Mouse (Mus musculus): ENCODE measurements around the gene Lrrc10. TPM values are rescaled to one million over a fixed set of nuclear protein-coding genes. Genes with fewer than 3 reads are reported as not detected.

Lrrc10 gene
- total and polyA plus RNA-seq, 3 experiments, result 0.18 TPM; not detected in 2

DNA sequence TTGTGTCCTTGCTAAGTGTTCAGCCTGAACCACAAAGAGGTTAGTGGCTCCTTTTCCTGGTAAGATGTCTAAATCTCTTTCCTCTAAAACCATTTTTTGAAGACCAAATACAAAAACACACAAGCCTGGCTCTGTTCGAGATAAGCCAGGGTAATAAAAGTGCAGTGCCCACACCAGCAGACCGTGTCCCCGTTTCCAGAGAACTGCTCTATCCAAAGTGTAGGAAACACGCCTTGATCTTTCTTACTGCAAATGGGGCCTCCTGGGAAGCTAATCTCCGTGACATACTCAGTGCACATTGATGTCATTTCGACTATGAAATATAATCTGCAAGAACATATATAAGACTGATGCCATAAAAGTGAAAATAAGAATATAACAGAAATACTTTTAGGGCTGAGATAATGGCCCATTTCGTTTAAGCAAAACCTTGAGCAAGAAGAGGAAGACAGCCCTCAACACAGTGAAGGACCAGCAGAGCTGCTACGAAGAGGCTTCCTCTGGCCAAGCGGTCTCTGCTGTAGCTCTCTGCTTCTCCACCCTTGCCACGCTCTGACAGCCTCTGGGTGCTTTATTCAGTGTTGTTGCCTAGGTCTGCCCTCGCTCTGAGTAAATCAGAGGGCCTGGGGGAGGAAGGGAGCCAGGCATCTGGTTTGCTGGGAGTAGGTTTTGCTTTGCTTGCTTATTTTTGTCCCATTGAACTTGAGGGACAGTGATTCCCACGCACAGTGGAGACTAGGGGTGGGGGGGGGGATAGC, 39.3 kb upstream of the Lrrc10 start:
- no peaks in the 10 kb centered on the region for H3K36me3 ChIP-seq (ENCODE audit: control insufficient read depth in 1 of 2, insufficient read depth in 2 of 2, low read length in 2 of 2)
- H3K9ac ChIP-seq (ENCODE audit: control insufficient read depth, low read depth, low read length, poor library complexity, severe bottlenecking), result no peak overlapping the region
- DNase-seq (ENCODE audit: low read depth, low spot score), result no peak
- no peaks in the 10 kb centered on the region for H3K4me1 ChIP-seq (ENCODE audit: control insufficient read depth in 1 of 2, insufficient read depth in 2 of 2, low read length in 2 of 2)
- H3K27me3 ChIP-seq (ENCODE audit: control insufficient read depth in 1 of 2, insufficient read depth in 2 of 2, low read length in 2 of 2), result peaks cover 0 to 4% of the 10 kb centered on the region in 2 experiments; a peak in 2 of 4 replicates
- no peak overlapping the region for H3K4me3 ChIP-seq (ENCODE audit: control insufficient read depth in 1 of 2, insufficient read depth in 1 of 2, low read depth in 2 of 2, low read length in 2 of 2)
- TF ChIP-seq USF1 (IDR thresholded peaks at IDR 0.05; ENCODE audit: low read depth, low read length), result no peak
- TF ChIP-seq GABPA (IDR thresholded peaks at IDR 0.05; ENCODE audit: low read depth, low read length), result no peak
- no peak for TF ChIP-seq CHD2 (IDR thresholded peaks at IDR 0.05; ENCODE audit: low read length)
- TF ChIP-seq ETS1 (IDR thresholded peaks at IDR 0.05; ENCODE audit: low read depth, low read length), result no peak
- TF ChIP-seq MXI1 (IDR thresholded peaks at IDR 0.05; ENCODE audit: low read depth, low read length), result no peak
- TF ChIP-seq MAFK (IDR thresholded peaks at IDR 0.05; ENCODE audit: borderline replicate concordance, low read depth, low read length), result no peak
- no peak for TF ChIP-seq ZNF384 (IDR thresholded peaks at IDR 0.05; ENCODE audit: low read depth, low read length)
- no peak for TF ChIP-seq TAL1 (IDR thresholded peaks at IDR 0.05; ENCODE audit: low read length)
- no peak for TF ChIP-seq RCOR1 (IDR thresholded peaks at IDR 0.05; ENCODE audit: low read depth, low read length)
- no peaks in the 10 kb centered on the region for H3K79me2 ChIP-seq (ENCODE audit: control insufficient read depth, insufficient read depth, low read length, poor library complexity)
- no peak overlapping the region for H3K27ac ChIP-seq (ENCODE audit: control insufficient read depth, low read depth, low read length)
- H3K9me3 ChIP-seq (replicated peaks; ENCODE audit: insufficient read depth, low read length), result no peaks in the 10 kb centered on the region

DNA sequence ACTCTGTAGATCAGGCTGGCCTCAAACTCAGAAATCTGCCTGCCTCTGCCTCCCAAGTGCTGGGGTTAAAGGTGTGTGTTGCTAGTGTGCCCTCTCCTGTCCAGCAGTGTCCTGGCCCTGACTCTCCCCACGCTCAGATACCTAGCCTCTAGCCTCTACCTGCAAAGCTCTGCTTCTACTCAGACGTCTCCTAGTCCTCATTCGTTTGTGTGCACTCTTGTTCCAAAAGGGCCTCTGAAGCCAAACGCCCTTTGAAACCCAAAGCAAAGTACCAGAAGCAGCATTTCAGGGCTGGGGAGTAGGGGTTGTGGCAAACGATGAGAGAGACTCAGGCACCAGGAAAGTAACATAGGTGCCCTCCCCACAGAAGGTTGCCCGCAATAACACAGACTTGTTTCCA, 35.5 kb upstream of the Lrrc10 start:
- Histone ChIP-seq H3K9me3 (replicated peaks; ENCODE audit: insufficient read depth, low read length) (no peaks in the 10 kb centered on the region), H3K27me3 (ENCODE audit: control insufficient read depth in 1 of 2, insufficient read depth in 2 of 2, low read length in 2 of 2) (no peaks in the 10 kb centered on the region; a peak in 1 of 4 replicates), H3K36me3 (ENCODE audit: control insufficient read depth in 1 of 2, insufficient read depth in 2 of 2, low read length in 2 of 2) (no peaks in the 10 kb centered on the region), H3K9ac (ENCODE audit: control insufficient read depth, low read depth, low read length, poor library complexity, severe bottlenecking) (no peak overlapping the region), H3K79me2 (ENCODE audit: control insufficient read depth, insufficient read depth, low read length, poor library complexity) (no peaks in the 10 kb centered on the region), H3K27ac (ENCODE audit: control insufficient read depth, low read depth, low read length) (no peak overlapping the region), H3K4me1 (ENCODE audit: control insufficient read depth in 1 of 2, insufficient read depth in 2 of 2, low read length in 2 of 2) (no peaks in the 10 kb centered on the region), H3K4me3 (ENCODE audit: control insufficient read depth in 1 of 2, insufficient read depth in 1 of 2, low read depth in 2 of 2, low read length in 2 of 2) (no peak overlapping the region)
- TF ChIP-seq ZMIZ1 (IDR thresholded peaks at IDR 0.05; ENCODE audit: low read depth, low read length), result no peak
- TF ChIP-seq MAX (IDR thresholded peaks at IDR 0.05; ENCODE audit: low read length), result no peak
- no peak for DNase-seq (ENCODE audit: low read depth, low spot score)

DNA sequence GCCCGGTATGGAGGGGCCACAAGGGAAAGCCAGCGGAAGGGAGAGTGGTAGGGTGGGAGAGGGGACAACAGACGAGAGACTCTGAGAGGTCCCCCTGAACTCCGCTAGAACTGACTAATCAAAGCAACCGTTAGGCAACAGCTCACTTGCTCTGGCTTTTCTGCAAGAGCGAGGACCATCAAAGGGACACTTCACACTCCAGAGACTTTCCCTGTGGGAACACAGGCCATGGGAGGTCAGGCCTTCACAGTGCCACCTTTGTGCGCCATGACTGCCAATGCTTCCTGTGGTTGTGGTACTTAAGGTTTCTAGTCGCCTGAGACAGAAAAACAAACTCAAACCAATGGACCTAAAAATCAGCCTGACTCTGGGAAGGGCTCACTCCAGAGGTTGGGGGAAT, 34.1 kb upstream of the Lrrc10 start:
- Histone ChIP-seq H3K4me3 (ENCODE audit: control insufficient read depth in 1 of 2, insufficient read depth in 1 of 2, low read depth in 2 of 2, low read length in 2 of 2) (no peak overlapping the region), H3K27ac (ENCODE audit: control insufficient read depth, low read depth, low read length) (no peak overlapping the region), H3K36me3 (ENCODE audit: control insufficient read depth in 1 of 2, insufficient read depth in 2 of 2, low read length in 2 of 2) (no peaks in the 10 kb centered on the region), H3K27me3 (ENCODE audit: control insufficient read depth in 1 of 2, insufficient read depth in 2 of 2, low read length in 2 of 2) (no peaks in the 10 kb centered on the region; a peak in 1 of 4 replicates), H3K9me3 (replicated peaks; ENCODE audit: insufficient read depth, low read length) (no peaks in the 10 kb centered on the region), H3K4me1 (ENCODE audit: control insufficient read depth in 1 of 2, insufficient read depth in 2 of 2, low read length in 2 of 2) (no peaks in the 10 kb centered on the region), H3K79me2 (ENCODE audit: control insufficient read depth, insufficient read depth, low read length, poor library complexity) (no peaks in the 10 kb centered on the region), H3K9ac (ENCODE audit: control insufficient read depth, low read depth, low read length, poor library complexity, severe bottlenecking) (no peak overlapping the region)
- TF ChIP-seq ZC3H11A (IDR thresholded peaks at IDR 0.05; ENCODE audit: low read depth, low read length) (no peak), ZKSCAN1 (IDR thresholded peaks at IDR 0.05; ENCODE audit: low read depth, low read length) (no peak), MAFK (IDR thresholded peaks at IDR 0.05; ENCODE audit: borderline replicate concordance, low read depth, low read length) (no peak), ELF1 (IDR thresholded peaks at IDR 0.05; ENCODE audit: low read depth, low read length) (no peak), USF2 (IDR thresholded peaks at IDR 0.05; ENCODE audit: borderline replicate concordance in 1 of 2, insufficient read depth in 1 of 2, low read depth in 1 of 2, low read length in 2 of 2) (no peak), MAZ (IDR thresholded peaks at IDR 0.05; ENCODE audit: low read depth, low read length) (no peak), TAL1 (IDR thresholded peaks at IDR 0.05; ENCODE audit: low read length) (no peak), USF1 (IDR thresholded peaks at IDR 0.05; ENCODE audit: low read depth, low read length) (no peak), MYC (IDR thresholded peaks at IDR 0.05; ENCODE audit: low read depth, low read length) (no peak), NELFE (IDR thresholded peaks at IDR 0.05; ENCODE audit: low read depth, low read length) (no peak), TCF12 (IDR thresholded peaks at IDR 0.05; ENCODE audit: low read depth, low read length) (no peak), KAT2A (conservative IDR thresholded peaks at IDR 0.05; ENCODE audit: low read depth, low read length) (no peak), SMC3 (IDR thresholded peaks at IDR 0.05; ENCODE audit: low read depth, low read length) (no peak), MEF2A (IDR thresholded peaks at IDR 0.05; ENCODE audit: extremely low read depth, insufficient replicate concordance, low read depth, low read length, poor library complexity, severe bottlenecking) (no peak), ETS1 (IDR thresholded peaks at IDR 0.05; ENCODE audit: low read depth, low read length) (no peak), ZMIZ1 (IDR thresholded peaks at IDR 0.05; ENCODE audit: low read depth, low read length) (no peak), RCOR1 (IDR thresholded peaks at IDR 0.05; ENCODE audit: low read depth, low read length) (no peak), CHD2 (IDR thresholded peaks at IDR 0.05; ENCODE audit: low read length) (no peak), NRF1 (IDR thresholded peaks at IDR 0.05; ENCODE audit: insufficient read depth, low read depth, low read length, poor library complexity, severe bottlenecking) (no peak)
- DNase-seq (ENCODE audit: low read depth, low spot score), result no peak

Data from MEL (cell line).